Mouse (Mus musculus) lung, adult 18-20 months (tissue): ENCODE measurements around the gene Spata17.
"Not testable (repeated sequence)": the region's sequence is repeated elsewhere in the genome, so short reads cannot be mapped to it uniquely, and the experiment has no call there.

Source experiments
- DNase-seq, 2 experiments: peaks; one replicate each; pipeline ENCODE4 v3.0.0; 2022; ENCODE audit warnings: mixed read lengths in 2 of 2

Gene Spata17

GRCm38 (mm10) chr1:187170361-187170760, 44.9 kb downstream of the Spata17 start:
- no peak for DNase-seq

- no peak for DNase-seq
These were observed 45.6 kb downstream of the Spata17 start for GRCm38 (mm10) chr1:187169646-187170045.

GRCm38 (mm10) chr1:187163571-187163970, 51.7 kb downstream of the Spata17 start:
- no peak for DNase-seq

- DNase-seq = no peak
These were observed 59.6 kb downstream of the Spata17 start for GRCm38 (mm10) chr1:187155658-187156057.

- no peak for DNase-seq
These were observed 61.6 kb downstream of the Spata17 start for GRCm38 (mm10) chr1:187153681-187154080.

- DNase-seq = no peak
These were observed 62.7 kb downstream of the Spata17 start for GRCm38 (mm10) chr1:187152571-187152970.

GRCm38 (mm10) chr1:187142984-187143383, 72.3 kb downstream of the Spata17 start:
- DNase-seq = no peak

- peak; percentile 18 to 52 for DNase-seq
These were observed 77.8 kb downstream of the Spata17 start for GRCm38 (mm10) chr1:187137426-187137825.

GRCm38 (mm10) chr1:187135887-187136286, 79.4 kb downstream of the Spata17 start:
- no peak for DNase-seq

- no peak for DNase-seq
These were observed 81.4 kb downstream of the Spata17 start for GRCm38 (mm10) chr1:187133841-187134240.

- DNase-seq = no peak
These were observed 82.9 kb downstream of the Spata17 start for GRCm38 (mm10) chr1:187132348-187132747.

- DNase-seq = not testable (repeated sequence)
These were observed 87.7 kb downstream of the Spata17 start for GRCm38 (mm10) chr1:187127548-187127947.

GRCm38 (mm10) chr1:187125733-187126132, 89.5 kb downstream of the Spata17 start:
- no peak for DNase-seq

GRCm38 (mm10) chr1:187124967-187125366, 90.3 kb downstream of the Spata17 start:
- DNase-seq = no peak

- DNase-seq = no peak
These were observed 96.0 kb downstream of the Spata17 start for GRCm38 (mm10) chr1:187119300-187119699.

GRCm38 (mm10) chr1:187118108-187118507, 97.2 kb downstream of the Spata17 start:
- peak in 1 of 2 experiments; percentile 3 for DNase-seq

- DNase-seq = no peak
These were observed 101.5 kb downstream of the Spata17 start for GRCm38 (mm10) chr1:187113716-187114115.

- DNase-seq = peak in 1 of 2 experiments; percentile 4
These were observed 113.1 kb downstream of the Spata17 start for GRCm38 (mm10) chr1:187102130-187102529.

- peak in 1 of 2 experiments; percentile 15 for DNase-seq
These were observed 114.1 kb downstream of the Spata17 start for GRCm38 (mm10) chr1:187101202-187101601.

- no peak for DNase-seq
These were observed 114.6 kb downstream of the Spata17 start for GRCm38 (mm10) chr1:187100624-187101023.

- no peak for DNase-seq
These were observed 117.0 kb downstream of the Spata17 start for GRCm38 (mm10) chr1:187098285-187098684.

- DNase-seq = no peak
These were observed 122.7 kb downstream of the Spata17 start for GRCm38 (mm10) chr1:187092546-187092945.

GRCm38 (mm10) chr1:187088660-187089395, 126.4 kb downstream of the Spata17 start:
- no peak for DNase-seq

- DNase-seq = no peak
These were observed 129.2 kb downstream of the Spata17 start for GRCm38 (mm10) chr1:187086027-187086426.

GRCm38 (mm10) chr1:187077352-187077751, 137.9 kb downstream of the Spata17 start:
- DNase-seq = no peak
